Mouse (Mus musculus): ENCODE results near the gene Fchsd2.

Gene Fchsd2

GRCm38 (mm10) chr7:101191326-101191969, 98.8 kb downstream of the Fchsd2 start:
- DNase-seq (ENCODE audit: low read depth, low spot score) = no peak

GRCm38 (mm10) chr7:101210826-101211225, 118.2 kb downstream of the Fchsd2 start:
- DNase-seq (ENCODE audit: low read depth, low spot score) = no peak

- no peak for DNase-seq (ENCODE audit: low read depth, low spot score)
These were observed 121.0 kb downstream of the Fchsd2 start for GRCm38 (mm10) chr7:101213515-101214263.

GRCm38 (mm10) chr7:101216724-101217123, 124.1 kb downstream of the Fchsd2 start:
- DNase-seq (ENCODE audit: low read depth, low spot score) = no peak

GRCm38 (mm10) chr7:101223501-101223900, 130.8 kb downstream of the Fchsd2 start:
- no peak for DNase-seq (ENCODE audit: low read depth, low spot score)

- no peak for DNase-seq (ENCODE audit: low read depth, low spot score)
These were observed 136.7 kb downstream of the Fchsd2 start for GRCm38 (mm10) chr7:101229336-101229735.

- peak; percentile 21 for DNase-seq (ENCODE audit: low read depth, low spot score)
These were observed 138.8 kb downstream of the Fchsd2 start for GRCm38 (mm10) chr7:101231458-101231857.

GRCm38 (mm10) chr7:101232716-101233115, 140.1 kb downstream of the Fchsd2 start:
- no peak for DNase-seq (ENCODE audit: low read depth, low spot score)

GRCm38 (mm10) chr7:101236712-101237473, 144.2 kb downstream of the Fchsd2 start:
- no peak for DNase-seq (ENCODE audit: low read depth, low spot score)

- DNase-seq (ENCODE audit: low read depth, low spot score) = no peak
These were observed 156.1 kb downstream of the Fchsd2 start for GRCm38 (mm10) chr7:101248760-101249159.

- no peak for DNase-seq (ENCODE audit: low read depth, low spot score)
These were observed 156.5 kb downstream of the Fchsd2 start for GRCm38 (mm10) chr7:101249173-101249572.

GRCm38 (mm10) chr7:101253071-101253470, 160.4 kb downstream of the Fchsd2 start:
- DNase-seq (ENCODE audit: low read depth, low spot score) = no peak

GRCm38 (mm10) chr7:101258482-101258881, 165.8 kb downstream of the Fchsd2 start:
- no peak for DNase-seq (ENCODE audit: low read depth, low spot score)

GRCm38 (mm10) chr7:101261941-101262546, 169.4 kb downstream of the Fchsd2 start:
- DNase-seq (ENCODE audit: low read depth, low spot score) = peak; percentile 55

- no peak for DNase-seq (ENCODE audit: low read depth, low spot score)
These were observed 170.8 kb downstream of the Fchsd2 start for GRCm38 (mm10) chr7:101263511-101263910.

GRCm38 (mm10) chr7:101267457-101268259, 175.0 kb downstream of the Fchsd2 start:
- no peak for DNase-seq (ENCODE audit: low read depth, low spot score)

- DNase-seq (ENCODE audit: low read depth, low spot score) = no peak
These were observed 178.9 kb downstream of the Fchsd2 start for GRCm38 (mm10) chr7:101271602-101272001.

GRCm38 (mm10) chr7:101272466-101273160, 179.9 kb downstream of the Fchsd2 start:
- no peak for DNase-seq (ENCODE audit: low read depth, low spot score)

- peak; percentile 54 for DNase-seq (ENCODE audit: low read depth, low spot score)
These were observed 190.1 kb downstream of the Fchsd2 start for GRCm38 (mm10) chr7:101282721-101283120.

GRCm38 (mm10) chr7:101284504-101284903, 191.8 kb downstream of the Fchsd2 start:
- DNase-seq (ENCODE audit: low read depth, low spot score) = no peak
